Mouse (Mus musculus): ENCODE results near the gene Chml. TPM values are rescaled to one million over a fixed set of nuclear protein-coding genes. Genes with fewer than 3 reads are reported as not detected.

The Chml gene
- total and polyA plus RNA-seq, 3 experiments = 4.4 to 16.0 TPM; not detected in 1

DNA sequence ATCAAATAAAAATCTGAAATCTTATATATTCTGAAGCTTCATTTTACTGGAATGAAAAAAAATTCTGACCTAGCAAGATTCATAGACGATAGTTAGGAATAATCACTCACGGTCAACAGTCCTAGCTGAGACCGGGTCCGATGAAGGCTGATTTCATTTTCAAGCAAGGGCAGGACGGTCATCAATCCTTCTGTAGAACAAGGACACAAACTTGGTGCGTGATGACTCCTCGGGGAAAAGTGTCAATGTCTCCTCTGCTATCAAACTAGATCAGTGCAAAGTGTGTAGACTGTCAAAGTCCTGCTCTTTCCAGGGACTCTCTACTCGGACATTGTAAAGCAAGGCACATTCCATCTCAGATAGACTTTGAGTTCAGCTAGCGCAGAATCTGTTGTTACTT, 24.1 kb upstream of the Chml start:
- DNase-seq (ENCODE audit: low read depth, low spot score) = no peak
- no peaks in the 10 kb centered on the region for H3K9me3 ChIP-seq (replicated peaks; ENCODE audit: insufficient read depth, low read length)
- H3K27me3 ChIP-seq (ENCODE audit: control insufficient read depth in 1 of 2, insufficient read depth in 2 of 2, low read length in 2 of 2) = no peaks in the 10 kb centered on the region
- H3K27ac ChIP-seq (ENCODE audit: control insufficient read depth, low read depth, low read length) = no peak overlapping the region
- TF ChIP-seq SIN3A (IDR thresholded peaks at IDR 0.05; ENCODE audit: low read length) = no peak
- TF ChIP-seq RCOR1 (IDR thresholded peaks at IDR 0.05; ENCODE audit: low read depth, low read length) = no peak
- TF ChIP-seq MAX (IDR thresholded peaks at IDR 0.05; ENCODE audit: low read length) = no peak
- no peak for TF ChIP-seq MEF2A (IDR thresholded peaks at IDR 0.05; ENCODE audit: extremely low read depth, insufficient replicate concordance, low read depth, low read length, poor library complexity, severe bottlenecking)
- no peak for TF ChIP-seq EP300 (IDR thresholded peaks at IDR 0.05; ENCODE audit: low read depth in 1 of 2, low read length in 2 of 2)
- TF ChIP-seq MYB (IDR thresholded peaks at IDR 0.05; ENCODE audit: low read depth, low read length) = no peak
- TF ChIP-seq JUND (IDR thresholded peaks at IDR 0.05; ENCODE audit: low read depth, low read length) = no peak
- no peak for TF ChIP-seq ZC3H11A (IDR thresholded peaks at IDR 0.05; ENCODE audit: low read depth, low read length)
- no peaks in the 10 kb centered on the region for H3K36me3 ChIP-seq (ENCODE audit: control insufficient read depth in 1 of 2, insufficient read depth in 2 of 2, low read length in 2 of 2)
- no peak overlapping the region for H3K9ac ChIP-seq (ENCODE audit: control insufficient read depth, low read depth, low read length, poor library complexity, severe bottlenecking)
- H3K4me3 ChIP-seq (ENCODE audit: control insufficient read depth in 1 of 2, insufficient read depth in 1 of 2, low read depth in 2 of 2, low read length in 2 of 2) = no peak overlapping the region
- H3K79me2 ChIP-seq (ENCODE audit: control insufficient read depth, insufficient read depth, low read length, poor library complexity) = no peaks in the 10 kb centered on the region
- H3K4me1 ChIP-seq (ENCODE audit: control insufficient read depth in 1 of 2, insufficient read depth in 2 of 2, low read length in 2 of 2) = no peaks in the 10 kb centered on the region

DNA sequence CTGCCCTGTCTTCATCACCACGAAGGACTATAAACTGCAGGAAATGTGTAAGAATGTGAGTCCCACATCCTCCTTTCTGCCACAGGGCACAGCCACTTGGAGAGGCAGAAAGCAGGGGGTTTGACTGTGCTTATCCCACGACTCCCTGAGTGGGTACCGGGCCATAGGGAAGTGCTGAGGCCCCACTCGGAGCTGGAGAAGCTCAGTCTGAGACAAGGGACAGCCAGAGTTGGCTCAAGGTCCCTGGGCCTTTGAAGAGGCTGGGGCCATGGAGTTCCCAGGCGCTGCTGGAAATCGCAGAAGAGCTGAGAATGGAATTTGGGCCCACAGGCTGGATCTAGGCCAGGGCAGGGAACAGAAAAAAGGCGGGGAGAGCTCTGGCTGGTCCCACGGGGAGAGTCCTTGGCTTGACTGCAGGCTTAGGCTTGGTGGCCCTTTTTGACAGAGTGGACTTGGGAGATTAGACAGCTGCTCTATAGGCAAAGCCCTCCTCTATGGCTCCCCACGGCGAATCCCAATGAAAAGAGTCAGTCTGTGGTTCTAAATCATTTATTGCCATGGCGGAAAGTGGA, 19.7 kb upstream of the Chml start:
- Histone ChIP-seq H3K9me3 (replicated peaks; ENCODE audit: insufficient read depth, low read length) (no peaks in the 10 kb centered on the region), H3K27me3 (ENCODE audit: control insufficient read depth in 1 of 2, insufficient read depth in 2 of 2, low read length in 2 of 2) (no peaks in the 10 kb centered on the region), H3K4me1 (ENCODE audit: control insufficient read depth in 1 of 2, insufficient read depth in 2 of 2, low read length in 2 of 2) (no peaks in the 10 kb centered on the region), H3K36me3 (ENCODE audit: control insufficient read depth in 1 of 2, insufficient read depth in 2 of 2, low read length in 2 of 2) (no peaks in the 10 kb centered on the region), H3K9ac (ENCODE audit: control insufficient read depth, low read depth, low read length, poor library complexity, severe bottlenecking) (no peak overlapping the region), H3K4me3 (ENCODE audit: control insufficient read depth in 1 of 2, insufficient read depth in 1 of 2, low read depth in 2 of 2, low read length in 2 of 2) (no peak overlapping the region), H3K27ac (ENCODE audit: control insufficient read depth, low read depth, low read length) (no peak overlapping the region), H3K79me2 (ENCODE audit: control insufficient read depth, insufficient read depth, low read length, poor library complexity) (no peaks in the 10 kb centered on the region)
- TF ChIP-seq TBP (IDR thresholded peaks at IDR 0.05; ENCODE audit: low read depth, low read length) (no peak), MYB (IDR thresholded peaks at IDR 0.05; ENCODE audit: low read depth, low read length) (no peak), ELF1 (IDR thresholded peaks at IDR 0.05; ENCODE audit: low read depth, low read length) (no peak), POLR2A (IDR thresholded peaks at IDR 0.05; ENCODE audit: control insufficient read depth in 1 of 2, insufficient read depth in 1 of 2, low read depth in 1 of 2, low read length in 2 of 2, poor library complexity in 1 of 2) (no peak), KAT2A (conservative IDR thresholded peaks at IDR 0.05; ENCODE audit: low read depth, low read length) (no peak)
- no peak for DNase-seq (ENCODE audit: low read depth, low spot score)

DNA sequence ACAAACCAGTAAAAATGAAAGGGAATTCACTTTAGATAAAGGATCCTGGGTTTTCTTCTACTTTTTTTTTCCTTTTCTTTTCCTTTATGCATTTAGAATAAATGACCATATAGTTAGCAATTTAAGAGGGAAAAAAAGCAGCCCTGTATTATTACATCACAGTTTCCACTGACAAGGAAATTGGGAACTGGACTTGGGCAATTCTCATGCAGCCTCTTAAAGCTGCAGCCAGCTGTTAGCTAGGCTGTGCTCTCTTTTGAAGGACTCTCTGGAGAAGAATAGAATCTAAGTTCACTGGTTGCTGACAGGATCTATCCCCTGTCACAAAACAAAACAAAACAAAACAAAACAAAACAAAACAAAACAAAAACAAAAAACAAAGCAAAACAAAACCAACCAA, 15.3 kb upstream of the Chml start:
- Histone ChIP-seq H3K9ac (ENCODE audit: control insufficient read depth, low read depth, low read length, poor library complexity, severe bottlenecking) (no peak overlapping the region), H3K27me3 (ENCODE audit: control insufficient read depth in 1 of 2, insufficient read depth in 2 of 2, low read length in 2 of 2) (no peaks in the 10 kb centered on the region), H3K9me3 (replicated peaks; ENCODE audit: insufficient read depth, low read length) (no peaks in the 10 kb centered on the region), H3K27ac (ENCODE audit: control insufficient read depth, low read depth, low read length) (no peak overlapping the region), H3K4me3 (ENCODE audit: control insufficient read depth in 1 of 2, insufficient read depth in 1 of 2, low read depth in 2 of 2, low read length in 2 of 2) (no peak overlapping the region), H3K4me1 (ENCODE audit: control insufficient read depth in 1 of 2, insufficient read depth in 2 of 2, low read length in 2 of 2) (no peaks in the 10 kb centered on the region), H3K36me3 (ENCODE audit: control insufficient read depth in 1 of 2, insufficient read depth in 2 of 2, low read length in 2 of 2) (no peaks in the 10 kb centered on the region), H3K79me2 (ENCODE audit: control insufficient read depth, insufficient read depth, low read length, poor library complexity) (no peaks in the 10 kb centered on the region)
- no peak for DNase-seq (ENCODE audit: low read depth, low spot score)
- TF ChIP-seq SMC3 (IDR thresholded peaks at IDR 0.05; ENCODE audit: low read depth, low read length) = no peak
- no peak for TF ChIP-seq POLR2AphosphoS2 (IDR thresholded peaks at IDR 0.05; ENCODE audit: low read length)
